Mouse (Mus musculus) ES-Bruce4 (cell line): ENCODE results near the gene Zfp831.

Experiments
- CTCF ChIP-seq: IDR thresholded peaks from one replicate; pipeline ENCODE4 v1.8.1; 2011; ENCODE audit warnings: low read depth, low read length
- EP300 ChIP-seq: IDR thresholded peaks from 2 replicates; pipeline ENCODE4 v1.6.1; 2011; ENCODE audit warnings: low read depth, low read length; ENCODE audit not compliant: insufficient read depth

- no peak for TF ChIP-seq EP300
- TF ChIP-seq CTCF: no peak
Observed at GRCm38 (mm10) chr2:174662593-174662992, 19.3 kb downstream of the Zfp831 start.
